Mouse (Mus musculus) adrenal gland, adult 2 months (tissue): ENCODE data around the gene Ambra1. TPM values are rescaled to one million over a fixed set of nuclear protein-coding genes. Genes with fewer than 3 reads are reported as not detected.

Experiments used
- DNase-seq: peaks from one replicate; pipeline ENCODE4 v3.0.0; 2021
- polyA plus RNA-seq: library from polyadenylated mRNA; depleted of rRNA; stranded (reverse); fragments of >200 nt; gene quantifications from 2 replicates; pipeline ENCODE4 v1.2.3, GENCODE M21; 2012
- total RNA-seq, 2 experiments: library from RNA; stranded (reverse); gene quantifications; 2 replicates each; pipeline ENCODE4 v1.2.3; 2021

Ambra1 gene
- total and polyA plus RNA-seq, 3 experiments, result 29.8 to 34.1 (median 31.0) TPM

- DNase-seq, result no peak
Observed at GRCm38 (mm10) chr2:91735221-91735620, 5.3 kb downstream of the Ambra1 start.

GRCm38 (mm10) chr2:91739586-91739985 is 9.7 kb downstream of the Ambra1 start:
- DNase-seq, result no peak

- no peak for DNase-seq
Observed at GRCm38 (mm10) chr2:91744686-91745085, 14.8 kb downstream of the Ambra1 start.

- peak; percentile 32 for DNase-seq
Observed at GRCm38 (mm10) chr2:91749811-91750261, 19.9 kb downstream of the Ambra1 start.

GRCm38 (mm10) chr2:91771921-91772705 is 42.2 kb downstream of the Ambra1 start:
- DNase-seq, result no peak

GRCm38 (mm10) chr2:91773309-91773708 is 43.4 kb downstream of the Ambra1 start:
- no peak for DNase-seq

GRCm38 (mm10) chr2:91779166-91779565 is 49.2 kb downstream of the Ambra1 start:
- DNase-seq, result peak; percentile 18

GRCm38 (mm10) chr2:91791621-91792020 is 61.7 kb downstream of the Ambra1 start:
- DNase-seq, result no peak

GRCm38 (mm10) chr2:91792346-91792745 is 62.4 kb downstream of the Ambra1 start:
- DNase-seq, result peak; percentile 36

- peak; percentile 17 for DNase-seq
Observed at GRCm38 (mm10) chr2:91794466-91794865, 64.5 kb downstream of the Ambra1 start.

GRCm38 (mm10) chr2:91795091-91795490 is 65.2 kb downstream of the Ambra1 start:
- no peak for DNase-seq

- no peak for DNase-seq
Observed at GRCm38 (mm10) chr2:91811433-91811832, 81.5 kb downstream of the Ambra1 start.

- no peak for DNase-seq
Observed at GRCm38 (mm10) chr2:91816741-91817140, 86.8 kb downstream of the Ambra1 start.

GRCm38 (mm10) chr2:91832227-91832626 is 102.3 kb downstream of the Ambra1 start:
- DNase-seq, result no peak

- DNase-seq, result no peak
Observed at GRCm38 (mm10) chr2:91834272-91834671, 104.3 kb downstream of the Ambra1 start.

- DNase-seq, result no peak
Observed at GRCm38 (mm10) chr2:91835031-91835430, 105.1 kb downstream of the Ambra1 start.

- DNase-seq, result no peak
Observed at GRCm38 (mm10) chr2:91835631-91836030, 105.7 kb downstream of the Ambra1 start.

GRCm38 (mm10) chr2:91844085-91844484 is 114.2 kb downstream of the Ambra1 start:
- no peak for DNase-seq

GRCm38 (mm10) chr2:91852446-91853191 is 122.7 kb downstream of the Ambra1 start:
- DNase-seq, result no peak

- no peak for DNase-seq
Observed at GRCm38 (mm10) chr2:91854575-91854974, 124.6 kb downstream of the Ambra1 start.

GRCm38 (mm10) chr2:91856958-91857357 is 127.0 kb downstream of the Ambra1 start:
- no peak for DNase-seq

- no peak for DNase-seq
Observed at GRCm38 (mm10) chr2:91859423-91859822, 129.5 kb downstream of the Ambra1 start.

GRCm38 (mm10) chr2:91870754-91871153 is 140.8 kb downstream of the Ambra1 start:
- no peak for DNase-seq
